Mouse (Mus musculus) erythroblast, adult 5-6 weeks (primary cell): Measurements from ENCODE around the gene Cbx6. TPM values are rescaled to one million over a fixed set of nuclear protein-coding genes. Genes with fewer than 3 reads are reported as not detected.
A peak's percentile ranks its signal among the peaks of the same experiment; 100 is the strongest.

Source experiments
- ATAC-seq: replicated peaks from 2 replicates; pipeline ENCODE4 v1.8.0; 2016; ENCODE audit warnings: moderate number of reproducible peaks, mild to moderate bottlenecking, moderate TSS enrichment, inconsistent platforms; ENCODE audit not compliant: poor library complexity, low FRiP score, severe bottlenecking
- total RNA-seq, 2 experiments: library from RNA; stranded (forward) in 1 of 2; stranded (reverse) in 1 of 2; fragments of 150-400 nt in 1 of 2; fragments of 200-764, 138-1000 nt in 1 of 2; gene quantifications; 2 replicates each; pipeline versions ENCODE4 v1.2.3 to v1.2.4; 2015 to 2017; ENCODE audit warnings: low replicate concordance in 2 of 2

The Cbx6 gene
- total RNA-seq (2015; ENCODE audit: low replicate concordance) (2.7 and 4.0 TPM in 2 replicates), total RNA-seq (2017; ENCODE audit: low replicate concordance) (6.6 and 8.1 TPM in 2 replicates)

- peak; percentile 59 for ATAC-seq
Measured at GRCm38 (mm10) chr15:79834130-79834880, at the start of gene Cbx6, which contains the start of gene Npcd. TSS of gene Cbx6 (minus strand) at chr15:79834688. TSS of gene Npcd (minus strand) at chr15:79834237.

DNA sequence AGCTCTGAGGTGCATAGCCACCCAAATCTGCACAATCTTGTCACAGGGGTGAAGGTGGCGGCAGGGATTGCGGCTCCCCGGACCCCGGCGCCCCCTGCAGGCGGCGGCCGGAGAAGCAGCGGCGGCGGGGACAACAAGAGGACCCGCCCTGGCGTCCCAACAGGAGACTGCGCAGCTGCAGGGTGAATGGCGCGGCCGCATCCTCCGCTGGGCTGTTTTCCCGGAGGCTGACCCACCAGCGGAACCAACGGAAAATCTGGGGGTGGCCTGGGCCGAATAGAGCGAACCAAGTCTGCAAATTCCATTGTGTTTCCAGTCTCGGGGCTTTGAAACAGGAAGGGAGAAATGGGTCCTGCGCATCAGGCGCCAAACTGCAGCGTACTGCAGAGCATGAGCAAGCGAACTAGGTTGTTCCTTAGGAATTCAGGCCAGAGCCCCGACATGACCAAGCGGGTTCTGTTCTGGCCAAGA, 48.9 kb upstream of the Cbx6 start:
- peak; percentile 90 for ATAC-seq

DNA sequence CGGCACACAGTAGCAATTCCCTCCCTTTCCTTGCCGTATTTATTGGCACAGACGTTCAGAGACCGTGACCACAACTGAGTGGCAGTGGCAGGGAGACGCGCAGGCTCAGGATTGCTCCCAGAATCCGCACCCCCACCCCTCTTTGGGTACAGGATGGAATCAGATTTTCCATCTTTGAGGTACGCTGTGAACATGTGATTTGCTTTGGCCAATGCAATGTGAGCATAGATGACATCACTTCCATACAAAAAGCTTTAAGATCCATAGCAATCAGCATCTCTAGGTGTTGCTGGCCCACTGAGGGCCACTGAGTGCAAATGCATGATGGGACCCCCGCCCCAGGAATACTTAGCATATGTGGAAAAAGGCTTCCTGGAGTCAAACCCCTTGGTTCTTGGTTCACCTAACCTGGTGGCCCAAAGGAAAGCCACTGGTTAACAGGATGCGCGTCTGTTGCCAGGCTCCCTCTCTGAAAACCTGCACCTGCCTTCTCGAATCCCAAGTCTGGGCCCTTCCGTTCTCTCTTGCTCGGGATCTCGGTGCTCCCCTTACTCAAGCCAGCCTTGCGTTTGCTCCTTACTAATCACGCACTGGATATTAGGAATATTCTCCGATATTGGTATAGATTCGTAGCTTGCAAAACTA, 48.3 kb upstream of the Cbx6 start:
- no peak for ATAC-seq

DNA sequence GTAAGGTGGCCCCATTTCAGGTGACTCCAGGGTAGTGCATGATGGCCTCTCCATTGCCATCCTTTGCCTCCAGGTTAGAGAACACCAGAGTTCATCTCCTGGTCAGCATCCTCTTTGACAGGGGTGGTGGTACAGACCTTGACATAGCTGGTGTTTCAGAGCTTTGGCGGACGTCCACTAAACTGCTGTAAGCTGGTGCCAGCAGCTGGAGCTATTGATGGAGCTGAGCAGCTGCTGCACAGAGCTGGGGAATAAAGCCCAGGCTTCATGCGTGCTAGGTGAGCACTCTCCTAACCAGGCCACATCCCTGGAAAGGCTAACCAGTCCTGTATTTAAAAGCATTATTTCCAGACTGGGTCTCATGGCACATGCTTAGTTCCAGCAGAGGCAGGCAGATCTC, 46.0 kb upstream of the Cbx6 start:
- ATAC-seq, result no peak

DNA sequence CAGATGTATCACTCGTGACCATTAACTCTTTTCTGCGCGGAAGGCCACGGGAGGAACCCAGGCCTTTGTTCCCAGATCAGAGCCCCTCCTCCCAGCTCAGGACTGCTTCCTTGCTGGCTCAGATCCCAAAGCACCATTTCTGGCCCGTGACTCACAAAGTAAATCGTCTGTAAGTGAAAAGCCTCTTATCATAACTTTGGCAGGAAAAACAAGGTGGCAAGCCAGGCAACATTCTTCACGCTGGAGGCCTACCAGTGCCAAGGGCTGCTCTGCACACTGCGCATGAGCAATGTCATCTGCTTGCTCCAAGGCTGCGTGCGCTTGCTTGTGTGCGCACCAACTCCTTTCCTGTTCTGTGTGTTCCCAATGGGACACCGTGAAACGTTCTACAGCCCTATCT, 44.8 kb upstream of the Cbx6 start:
- ATAC-seq, result no peak

DNA sequence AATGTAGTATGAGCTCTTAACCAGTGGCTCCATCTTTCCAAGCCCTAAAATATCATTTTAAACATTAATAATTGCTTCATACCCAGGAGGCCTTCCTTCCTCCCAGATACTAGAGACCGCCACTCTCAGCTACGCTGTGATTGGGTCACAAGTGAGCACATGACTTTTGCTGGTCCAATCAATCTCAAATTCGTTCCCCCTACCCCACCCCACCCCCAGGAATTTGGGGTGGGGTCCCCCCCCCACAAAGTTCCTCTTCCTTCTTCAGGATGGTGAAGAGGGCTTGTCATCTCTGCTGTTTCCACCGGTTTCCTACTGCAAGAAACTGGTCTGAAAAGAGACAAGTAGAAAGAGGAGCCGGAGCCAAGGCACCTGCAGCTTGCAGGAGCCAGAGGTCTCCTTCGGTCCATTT, 44.2 kb upstream of the Cbx6 start:
- no peak for ATAC-seq

DNA sequence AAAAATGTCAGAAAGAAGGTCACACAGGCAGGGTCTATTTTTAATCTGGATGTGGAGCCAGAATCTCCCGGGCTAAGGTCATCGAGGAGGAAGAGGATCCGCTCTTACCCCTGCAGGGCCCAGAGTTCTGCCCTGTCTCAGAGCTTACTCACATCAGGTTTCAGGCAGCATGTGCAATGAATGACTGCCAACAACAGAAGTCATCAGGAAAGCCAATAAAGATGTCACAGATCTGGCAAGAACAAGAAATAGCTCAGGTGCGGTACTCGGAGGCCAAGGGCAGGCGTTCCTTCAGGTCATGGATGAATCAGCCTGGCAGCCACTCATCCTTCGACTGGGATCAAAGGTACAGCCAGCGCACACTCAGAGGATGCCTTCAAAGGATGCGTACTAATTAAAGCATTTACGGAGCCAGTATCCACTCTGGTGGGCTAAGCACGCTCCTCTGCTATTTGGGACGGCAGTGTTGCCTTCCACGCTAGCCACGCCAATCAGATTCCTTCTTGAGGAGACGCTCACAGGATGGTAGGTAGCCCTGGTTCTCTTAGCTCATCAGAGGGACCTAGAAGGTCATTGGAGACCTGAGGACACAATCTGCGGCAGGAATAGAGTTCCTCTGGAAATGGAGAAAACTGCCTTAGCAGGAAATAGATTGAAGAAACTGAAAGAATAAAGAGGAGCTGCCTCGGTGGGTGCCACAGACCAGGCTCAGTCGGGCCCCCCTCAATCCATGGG, 40.9 kb upstream of the Cbx6 start:
- no peak for ATAC-seq

DNA sequence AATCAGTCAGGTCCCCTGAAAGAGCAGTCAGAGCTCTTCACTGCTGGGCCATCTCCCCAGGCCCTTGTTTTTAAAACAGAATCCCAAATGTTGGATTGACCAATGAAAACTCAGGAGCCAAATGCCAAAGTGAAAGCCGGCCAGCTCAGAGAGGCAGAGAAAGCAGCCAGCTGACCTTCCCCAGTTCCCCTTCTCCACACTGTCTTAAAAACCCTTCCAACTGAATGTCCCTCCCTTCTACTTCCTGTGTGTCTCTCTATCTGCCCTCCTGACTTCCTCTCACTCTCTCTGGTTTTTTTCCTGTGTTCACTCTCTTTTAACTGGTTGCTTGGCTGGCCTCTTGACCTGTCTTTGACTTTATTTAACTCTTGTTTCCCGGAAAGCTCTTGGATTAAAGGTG, 39.5 kb upstream of the Cbx6 start:
- no peak for ATAC-seq

GRCm38 (mm10) chr15:79873545-79873944, 39.1 kb upstream of the Cbx6 start:
- ATAC-seq, result no peak

GRCm38 (mm10) chr15:79867260-79868002, 32.9 kb upstream of the Cbx6 start:
- no peak for ATAC-seq

GRCm38 (mm10) chr15:79859821-79860220, 25.3 kb upstream of the Cbx6 start:
- no peak for ATAC-seq

DNA sequence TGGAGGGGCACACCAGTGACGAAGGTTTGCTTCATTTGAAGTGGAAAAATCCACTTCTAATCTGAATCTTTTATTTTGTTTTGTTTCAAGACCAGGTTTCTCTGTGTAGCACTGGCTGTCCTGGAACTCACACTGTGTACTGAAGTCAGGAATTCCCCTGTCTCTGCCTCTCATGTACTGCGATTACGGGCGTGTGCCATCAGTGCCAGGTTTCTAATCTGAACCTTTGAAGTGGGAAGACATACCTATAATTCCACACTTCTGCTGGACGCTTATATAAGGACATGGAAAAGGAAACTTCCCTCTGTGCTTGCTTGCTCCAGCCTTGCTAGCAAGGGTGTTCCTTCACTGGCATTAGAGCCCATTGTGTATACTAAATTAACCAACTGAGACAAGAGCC, 24.5 kb upstream of the Cbx6 start:
- no peak for ATAC-seq

- no peak for ATAC-seq
Measured at GRCm38 (mm10) chr15:79850143-79850542, 15.7 kb upstream of the Cbx6 start.

DNA sequence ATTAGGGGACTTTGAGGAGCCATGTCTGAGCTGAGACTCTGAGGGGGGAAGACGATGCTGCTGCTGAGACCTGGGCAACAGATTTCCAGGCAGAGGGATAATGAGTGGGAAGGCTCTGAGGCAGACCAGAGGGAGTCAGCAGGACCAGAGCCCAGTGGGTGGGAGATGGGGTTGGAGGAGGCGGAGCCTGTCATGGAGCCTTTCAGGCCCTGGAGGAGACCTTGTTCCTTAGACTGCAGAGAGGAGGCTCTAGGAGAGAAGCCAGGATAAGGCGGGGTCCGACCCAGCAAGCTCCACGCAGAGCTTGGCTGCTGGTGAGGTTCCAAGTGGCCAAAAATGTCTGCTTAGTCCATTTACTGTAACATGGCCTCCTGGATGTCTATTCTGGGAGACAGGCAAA, 12.6 kb upstream of the Cbx6 start:
- no peak for ATAC-seq

GRCm38 (mm10) chr15:79845986-79846385, 11.5 kb upstream of the Cbx6 start:
- no peak for ATAC-seq

DNA sequence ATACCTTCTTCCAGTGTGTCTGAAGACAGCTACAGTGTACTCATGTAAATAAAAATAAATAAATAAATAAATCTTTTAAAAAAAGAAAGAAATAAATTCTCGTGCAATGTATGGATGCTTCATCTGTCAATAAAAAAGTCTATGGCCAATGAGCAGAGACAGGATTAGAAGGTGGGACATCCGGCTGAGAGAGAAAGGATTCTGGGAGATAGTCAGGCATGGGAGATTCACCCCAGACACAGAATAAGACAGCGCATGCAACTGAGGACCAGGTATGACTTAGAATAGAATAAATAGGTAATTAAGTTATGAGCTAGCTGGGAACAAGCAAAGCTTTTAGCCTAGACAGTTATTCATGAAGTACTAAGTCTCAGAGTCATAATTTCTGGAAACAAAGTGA, 8.5 kb upstream of the Cbx6 start:
- ATAC-seq, result no peak

DNA sequence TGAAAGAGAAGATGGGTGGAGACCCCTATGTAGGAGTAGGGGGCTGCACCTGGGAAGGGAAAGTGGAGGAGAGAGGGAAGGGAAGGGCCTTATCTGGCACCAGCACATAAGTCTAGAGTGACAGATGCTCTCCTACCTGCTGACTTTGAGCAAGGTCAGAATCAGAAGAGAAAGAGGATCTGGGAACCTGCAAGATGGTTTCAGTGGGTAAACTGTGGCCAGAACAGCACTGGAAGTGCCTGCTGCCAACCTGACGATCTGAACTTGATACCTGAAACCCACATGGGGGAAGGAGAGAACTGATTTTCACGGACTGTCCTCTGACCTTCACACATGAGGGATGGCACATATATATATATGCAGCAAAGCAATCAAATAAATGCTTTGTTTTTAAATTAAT, 5.8 kb upstream of the Cbx6 start:
- no peak for ATAC-seq

GRCm38 (mm10) chr15:79834881-79835260, 383 bp upstream of the Cbx6 start:
- ATAC-seq, result no peak

DNA sequence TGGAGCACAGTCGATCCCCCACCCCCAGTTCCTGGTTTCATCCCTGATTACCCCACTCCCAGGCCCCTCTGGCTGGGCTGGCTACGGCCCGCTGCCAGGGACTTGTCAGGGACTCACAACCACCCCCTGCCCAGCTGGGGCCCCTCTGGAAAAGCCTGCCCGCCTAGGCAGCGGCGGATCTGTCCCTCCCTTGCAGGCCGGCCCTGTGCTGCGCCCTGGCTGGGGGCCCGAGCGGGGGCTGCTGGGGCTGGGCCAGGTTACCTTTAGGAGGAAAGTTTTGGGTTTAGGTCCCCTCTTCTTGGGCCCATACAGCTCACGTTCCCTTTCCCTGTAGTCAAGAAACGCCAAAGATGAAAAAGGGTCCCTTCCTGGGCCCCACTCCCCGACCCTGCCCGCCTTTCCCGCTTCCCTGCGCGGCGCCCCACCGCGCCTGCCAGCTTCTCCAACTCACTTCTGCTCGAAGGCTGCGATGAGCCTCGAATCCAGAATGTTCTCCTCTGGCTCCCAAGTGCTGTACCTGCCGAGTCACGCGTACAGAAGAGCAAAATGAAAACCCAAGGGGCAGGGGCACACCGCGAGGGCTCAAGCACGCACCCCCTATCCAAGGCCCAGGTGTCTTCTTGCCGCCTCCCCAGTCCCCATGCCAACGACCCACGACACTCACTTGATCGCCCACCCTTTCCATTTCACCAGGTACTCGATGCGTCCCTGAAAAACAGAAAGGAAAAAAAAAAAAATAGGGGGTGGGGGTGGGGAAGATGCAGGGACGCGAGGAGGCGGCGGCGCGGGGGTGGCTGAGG, 1.0 kb downstream of the Cbx6 start:
- ATAC-seq, result peak; percentile 13
